Mouse (Mus musculus): ENCODE results near the gene Atad2b.

DNA sequence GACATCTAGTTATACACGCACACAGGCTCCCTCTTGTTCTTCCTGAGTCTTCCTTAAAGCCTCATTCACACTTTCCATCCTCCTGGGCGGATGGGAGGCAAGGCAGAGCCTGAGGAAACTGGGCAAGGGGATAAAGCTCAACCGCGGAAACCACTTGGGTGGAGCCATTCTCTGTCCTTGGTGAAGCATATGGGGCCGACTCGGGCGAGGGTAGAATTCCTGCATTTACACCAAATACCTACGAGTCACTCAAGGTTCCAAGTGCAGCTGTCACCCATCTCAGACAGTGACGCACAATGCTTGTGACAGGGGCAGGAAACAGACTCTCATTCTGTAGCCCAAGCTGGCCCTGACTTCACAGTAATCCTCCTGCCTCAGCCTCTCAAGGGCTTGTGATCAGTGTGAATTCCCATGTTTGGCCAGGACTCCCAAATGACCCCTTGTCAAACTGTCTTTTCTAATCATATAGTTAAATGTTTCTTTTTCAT is 38.8 kb upstream of the Atad2b start:
- no peak for TF ChIP-seq CTCF (IDR thresholded peaks at IDR 0.05; ENCODE audit: borderline replicate concordance, control insufficient read depth, extremely low read depth, insufficient read depth, low read length, poor library complexity)
- no peak for TF ChIP-seq POLR2A (IDR thresholded peaks at IDR 0.05; ENCODE audit: control insufficient read depth, extremely low read depth, insufficient read depth, low read length, poor library complexity)
